Mouse (Mus musculus) heart, embryonic 12.5 days (tissue): ENCODE data around the gene Sdk1. TPM values are rescaled to one million over a fixed set of nuclear protein-coding genes. Genes with fewer than 3 reads are reported as not detected.

Experiments
- ATAC-seq: fragments of 200-750 bp; cut with Nextera tagmentation; 2 replicates; pipeline ENCODE4 v1.8.0; 2017; ENCODE audit warnings: moderate TSS enrichment, moderate library complexity; ENCODE audit not compliant: insufficient number of reproducible peaks, low FRiP score
- H3K27ac ChIP-seq: fragments of 300-500 bp; sonication (generic); 2 replicates; pipeline ENCODE4 v1.5.1; 2016; ENCODE audit warnings: mild to moderate bottlenecking, moderate library complexity; ENCODE audit not compliant: poor library complexity, severe bottlenecking
- H3K27me3 ChIP-seq: fragments of 300-500 bp; sonication (generic); replicated peaks from 2 replicates; pipeline ENCODE4 v1.6.1; 2016; ENCODE audit warnings: mild to moderate bottlenecking, moderate library complexity
- H3K36me3 ChIP-seq: fragments of 300-500 bp; sonication (generic); 2 replicates; pipeline ENCODE4 v1.6.1; 2016; ENCODE audit warnings: mild to moderate bottlenecking, moderate library complexity
- H3K4me1 ChIP-seq: fragments of 300-500 bp; sonication (generic); replicated peaks from 2 replicates; pipeline ENCODE4 v1.6.1; 2016; ENCODE audit warnings: mild to moderate bottlenecking
- H3K4me2 ChIP-seq: fragments of 300-500 bp; sonication (generic); 2 replicates; pipeline ENCODE4 v1.6.1; 2016; ENCODE audit warnings: mild to moderate bottlenecking, moderate library complexity
- H3K4me3 ChIP-seq: fragments of 300-500 bp; sonication (generic); 2 replicates; pipeline ENCODE4 v1.5.1; 2016; ENCODE audit warnings: mild to moderate bottlenecking
- H3K9ac ChIP-seq: fragments of 300-500 bp; sonication (generic); 2 replicates; pipeline ENCODE4 v1.6.1; 2016; ENCODE audit warnings: mild to moderate bottlenecking, moderate library complexity
- H3K9me3 ChIP-seq: fragments of 300-500 bp; sonication (generic); replicated peaks from 2 replicates; pipeline ENCODE4 v1.6.1; 2016; ENCODE audit warnings: mild to moderate bottlenecking, moderate library complexity
- WGBS: fragments of 180-500 bp; shearing (Covaris S2); methylation state at CpG from one replicate; pipeline ENCODE4 v1.1.7; 2016; 5-methylcytosine and 5-hydroxymethylcytosine counted together
- polyA plus RNA-seq: library from polyadenylated mRNA; unstranded; fragments of >200 nt; fragmentation: Nextera tagmentation; extraction: Ambion mirVana; gene quantifications from 2 replicates; pipeline ENCODE4 v1.2.1, GENCODE M21; 2016

The Sdk1 gene
- polyA plus RNA-seq, 1 experiment from 2014 or later = 4.4 TPM

DNA sequence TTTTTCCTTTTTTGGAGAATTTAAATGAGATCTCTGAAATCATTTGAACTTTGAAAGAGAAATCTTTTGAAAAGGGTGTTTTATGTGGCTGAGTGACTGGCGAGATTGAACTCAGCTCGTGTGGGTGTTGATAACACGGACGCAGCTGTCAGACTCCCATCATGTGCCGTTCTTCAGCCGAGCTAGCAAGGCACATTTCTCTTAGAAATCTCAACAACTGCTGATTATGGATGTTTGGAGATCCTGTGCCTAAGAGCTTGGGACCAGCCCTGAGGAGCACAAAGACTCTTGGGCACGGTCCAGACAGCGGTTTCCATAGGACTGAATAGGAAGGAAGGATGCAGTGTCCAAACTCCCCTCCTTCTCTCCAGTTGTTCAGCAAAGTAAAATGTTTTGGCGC lies 648.5 kb downstream of the Sdk1 start:
- no peaks in the 10 kb centered on the region for H3K9me3 ChIP-seq
- H3K27me3 ChIP-seq = no peaks in the 10 kb centered on the region
- H3K4me3 ChIP-seq = no peak overlapping the region
- ATAC-seq = no peak
- no peak overlapping the region for H3K27ac ChIP-seq
- H3K36me3 ChIP-seq = no peaks in the 10 kb centered on the region
- 30% methylated on average over 9 of the region's 9 CpGs for WGBS
- peak overlapping the region; percentile 13; the same call in 1 of the 2 replicates for H3K4me2 ChIP-seq
- H3K9ac ChIP-seq = no peak overlapping the region
- peaks cover 18% of the 10 kb centered on the region for H3K4me1 ChIP-seq

DNA sequence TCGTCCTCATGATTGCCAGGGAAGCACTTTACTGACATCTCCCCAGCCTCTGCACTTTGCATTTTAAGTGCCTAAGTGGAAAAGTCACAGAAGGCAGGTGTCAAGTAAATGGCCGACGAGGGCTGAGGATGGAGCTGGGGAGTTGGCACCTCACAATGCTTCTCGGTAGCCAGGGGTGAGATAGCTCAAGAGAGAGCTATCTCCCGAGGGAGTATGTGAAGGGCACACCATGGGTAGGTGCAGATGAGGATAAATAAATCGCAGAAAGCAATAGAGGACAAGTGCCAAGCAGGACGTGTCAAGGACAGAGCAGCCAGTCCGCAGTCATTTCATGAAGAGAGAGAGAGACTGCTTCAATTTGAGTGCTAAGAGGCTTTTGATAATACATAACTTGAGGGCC lies 655.1 kb downstream of the Sdk1 start:
- peaks cover 4% of the 10 kb centered on the region for H3K9me3 ChIP-seq
- 51% methylated on average over 8 of the region's 8 CpGs for WGBS
- peaks cover 11% of the 10 kb centered on the region; the same call in 1 of the 2 replicates for H3K4me1 ChIP-seq
- H3K4me3 ChIP-seq = no peak overlapping the region
- ATAC-seq = no peak
- H3K27ac ChIP-seq = no peak overlapping the region
- no peak overlapping the region for H3K9ac ChIP-seq
- peaks cover 2% of the 10 kb centered on the region; the same call in 1 of the 2 replicates for H3K36me3 ChIP-seq
- H3K4me2 ChIP-seq = no peak overlapping the region
- H3K27me3 ChIP-seq = no peaks in the 10 kb centered on the region

DNA sequence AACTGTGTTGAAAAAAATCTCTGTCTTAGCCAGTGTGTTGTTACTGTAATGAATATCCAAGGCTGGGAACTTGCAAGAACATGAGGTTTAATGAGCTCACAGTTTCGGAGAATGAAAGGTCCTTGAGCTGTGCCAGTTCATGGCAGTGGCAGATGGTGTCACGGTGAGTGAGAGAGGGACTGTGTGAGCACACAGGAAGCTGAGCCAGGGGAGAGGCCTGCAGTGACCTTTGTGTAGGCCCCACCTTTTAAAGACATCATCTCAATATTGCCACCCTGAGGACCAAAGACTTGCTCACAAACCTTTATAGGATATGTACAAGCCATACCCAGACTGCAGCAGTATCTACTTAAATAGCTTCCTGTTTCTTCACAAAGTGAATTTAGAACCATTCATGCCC lies 656.2 kb downstream of the Sdk1 start:
- peaks cover 2% of the 10 kb centered on the region; the same call in 1 of the 2 replicates for H3K36me3 ChIP-seq
- H3K27ac ChIP-seq = no peak overlapping the region
- no peak overlapping the region for H3K4me3 ChIP-seq
- 63% methylated on average over 2 of the region's 2 CpGs for WGBS
- no peak overlapping the region for H3K9ac ChIP-seq
- peaks cover 15% of the 10 kb centered on the region for H3K4me1 ChIP-seq
- H3K9me3 ChIP-seq = peaks cover 4% of the 10 kb centered on the region
- ATAC-seq = no peak
- no peak overlapping the region for H3K4me2 ChIP-seq
- H3K27me3 ChIP-seq = no peaks in the 10 kb centered on the region

DNA sequence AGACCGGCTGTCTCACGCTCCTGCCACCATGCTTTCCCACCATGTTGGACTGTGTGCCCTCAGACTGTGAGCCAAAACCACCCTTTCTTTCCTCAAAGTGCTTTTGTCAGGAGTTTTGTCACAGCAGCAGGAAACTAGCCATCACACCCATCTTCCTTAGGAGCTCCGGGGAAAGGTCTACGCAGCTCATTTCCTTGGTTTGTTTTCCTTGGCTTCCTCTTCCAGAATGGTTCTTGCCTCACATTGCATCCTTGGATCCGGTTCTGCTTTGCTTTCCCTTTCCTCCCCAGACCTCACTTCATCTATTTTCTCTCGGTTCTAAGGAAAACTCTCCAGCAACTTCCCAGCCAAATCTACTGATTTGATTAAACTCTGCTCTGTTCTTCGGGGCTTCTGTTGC lies 658.5 kb downstream of the Sdk1 start:
- no peak for ATAC-seq
- H3K27ac ChIP-seq = no peak overlapping the region
- no peak overlapping the region for H3K9ac ChIP-seq
- H3K4me2 ChIP-seq = no peak overlapping the region
- H3K36me3 ChIP-seq = peaks cover 2% of the 10 kb centered on the region; the same call in 1 of the 2 replicates
- peaks cover 4% of the 10 kb centered on the region for H3K9me3 ChIP-seq
- no peak overlapping the region for H3K4me3 ChIP-seq
- 69% methylated on average over 7 of the region's 7 CpGs for WGBS
- H3K27me3 ChIP-seq = no peaks in the 10 kb centered on the region
- peaks cover 28% of the 10 kb centered on the region for H3K4me1 ChIP-seq

DNA sequence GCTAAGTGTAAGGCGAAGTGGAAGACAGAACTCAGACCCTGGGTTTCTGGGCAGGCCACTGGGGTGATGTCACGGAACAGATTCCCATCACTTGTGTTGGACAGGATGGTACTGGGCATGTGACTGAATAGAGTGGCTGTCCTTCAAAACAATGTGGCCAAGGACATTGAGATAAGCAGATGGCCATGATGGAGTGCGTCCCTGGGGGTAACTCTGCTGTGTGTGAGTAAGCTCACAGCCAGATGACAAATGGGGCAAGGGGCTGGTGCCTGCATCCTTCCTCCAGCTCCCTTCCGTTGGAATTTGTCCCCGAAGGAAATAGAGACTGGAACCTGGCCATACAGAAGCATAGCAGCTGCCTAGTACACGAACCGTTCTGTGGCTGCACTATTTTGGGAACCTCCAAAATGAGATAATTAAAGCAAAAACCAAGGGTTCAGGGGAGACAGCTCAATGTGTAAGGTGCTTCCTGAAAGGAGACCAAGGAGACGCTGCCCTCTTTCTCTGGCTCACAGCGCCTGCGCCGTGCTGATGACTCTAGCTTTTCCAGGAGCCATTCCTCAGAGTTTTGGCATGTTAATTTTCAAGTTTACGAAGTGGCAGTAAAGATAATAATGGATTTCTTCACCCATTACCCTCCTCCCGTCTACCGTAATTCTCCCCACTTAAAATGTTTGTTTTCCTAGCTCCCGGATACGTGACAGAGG lies 661.4 kb downstream of the Sdk1 start:
- no peaks in the 10 kb centered on the region for H3K27me3 ChIP-seq
- 45% methylated on average over 16 of the region's 16 CpGs for WGBS
- peaks cover 4% of the 10 kb centered on the region for H3K9me3 ChIP-seq
- no peak overlapping the region for H3K9ac ChIP-seq
- H3K4me1 ChIP-seq = peaks cover 25% of the 10 kb centered on the region
- no peak overlapping the region for H3K4me2 ChIP-seq
- no peak overlapping the region for H3K4me3 ChIP-seq
- H3K36me3 ChIP-seq = peaks cover 2% of the 10 kb centered on the region; the same call in 1 of the 2 replicates
- no peak overlapping the region for H3K27ac ChIP-seq
- peak; percentile 36; the same call in 1 of the 2 replicates for ATAC-seq

DNA sequence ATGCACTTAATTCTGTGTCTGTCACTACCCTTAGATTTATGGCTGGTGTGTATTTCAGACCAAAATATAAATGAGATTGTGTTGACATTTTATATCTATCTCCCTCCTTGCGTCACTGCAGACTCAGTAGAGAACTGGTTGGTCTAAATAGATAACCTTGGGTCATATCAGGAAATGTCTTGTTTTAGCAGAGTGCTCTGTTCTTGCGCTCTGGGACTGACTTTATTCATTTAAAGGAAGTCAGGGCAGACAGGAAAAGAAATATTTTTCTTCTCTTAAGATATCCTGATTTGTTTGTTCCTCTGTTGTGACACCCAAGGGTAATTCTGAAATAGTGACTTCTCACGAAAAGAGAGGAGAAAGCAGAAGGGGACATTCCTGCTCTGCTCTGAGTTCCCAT lies 669.2 kb downstream of the Sdk1 start:
- Histone ChIP-seq H3K9ac (no peak overlapping the region), H3K27ac (peak overlapping the region; percentile 15; the same call in 1 of the 2 replicates), H3K36me3 (no peaks in the 10 kb centered on the region), H3K9me3 (no peaks in the 10 kb centered on the region), H3K4me1 (peaks cover 19% of the 10 kb centered on the region), H3K4me3 (no peak overlapping the region), H3K4me2 (no peak overlapping the region), H3K27me3 (0 out of 2 replicates have a peak, but pooled peaks cover 2% of the 10 kb centered on the region)
- ATAC-seq = peak; percentile 58
- WGBS = 36% methylated on average over 3 of the region's 3 CpGs

DNA sequence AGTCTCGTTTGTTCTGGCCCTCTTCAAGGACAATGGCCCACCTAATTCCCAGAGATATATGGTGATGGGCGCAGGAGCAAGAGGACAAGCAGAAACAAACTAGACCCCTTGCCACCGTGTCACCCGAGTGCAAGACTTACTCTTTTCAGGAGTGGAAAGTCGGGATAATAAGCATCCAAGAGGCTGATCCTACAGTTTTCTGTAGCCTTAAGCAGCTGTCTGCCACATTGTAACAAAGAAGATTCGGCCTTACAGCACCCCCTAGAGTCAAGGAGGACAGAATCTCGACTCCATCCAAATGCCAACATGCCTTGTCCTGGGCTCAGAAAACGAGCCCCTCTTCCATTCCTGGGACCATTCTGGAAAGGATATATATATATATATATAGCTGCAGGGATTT lies 669.6 kb downstream of the Sdk1 start:
- H3K27ac ChIP-seq = peak overlapping the region; percentile 15; the same call in 1 of the 2 replicates
- H3K27me3 ChIP-seq = 0 out of 2 replicates have a peak, but pooled peaks cover 2% of the 10 kb centered on the region
- ATAC-seq = no peak
- no peaks in the 10 kb centered on the region for H3K36me3 ChIP-seq
- peaks cover 20% of the 10 kb centered on the region for H3K4me1 ChIP-seq
- no peak overlapping the region for H3K4me3 ChIP-seq
- WGBS = 50% methylated on average over 8 of the region's 8 CpGs
- H3K9me3 ChIP-seq = no peaks in the 10 kb centered on the region
- no peak overlapping the region for H3K9ac ChIP-seq
- H3K4me2 ChIP-seq = no peak overlapping the region

DNA sequence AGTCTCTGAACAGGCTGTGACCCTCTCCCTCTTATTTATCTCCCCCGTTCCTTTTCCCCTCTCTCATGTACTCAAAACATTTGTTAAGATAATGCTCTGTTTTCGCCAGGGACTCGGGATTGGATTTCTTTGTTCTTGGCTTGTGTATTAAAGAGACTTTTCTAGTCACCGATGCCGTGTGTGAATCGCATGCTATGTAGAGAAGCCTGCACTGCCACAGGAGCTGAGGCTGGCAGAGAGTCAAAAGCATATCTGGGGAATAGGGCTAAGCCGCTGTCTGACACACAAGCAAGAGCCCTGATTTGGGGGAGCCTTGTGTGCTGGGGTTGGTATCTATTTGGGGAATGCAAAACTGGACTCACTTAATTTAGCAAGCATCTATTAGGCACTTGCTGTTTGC lies 671.6 kb downstream of the Sdk1 start:
- Histone ChIP-seq H3K27ac (no peak overlapping the region), H3K9me3 (no peaks in the 10 kb centered on the region), H3K4me1 (peaks cover 22% of the 10 kb centered on the region), H3K27me3 (0 out of 2 replicates have a peak, but pooled peaks cover 2% of the 10 kb centered on the region), H3K9ac (no peak overlapping the region), H3K4me3 (no peak overlapping the region), H3K36me3 (no peaks in the 10 kb centered on the region), H3K4me2 (no peak overlapping the region)
- ATAC-seq = no peak
- WGBS = 53% methylated on average over 7 of the region's 7 CpGs

DNA sequence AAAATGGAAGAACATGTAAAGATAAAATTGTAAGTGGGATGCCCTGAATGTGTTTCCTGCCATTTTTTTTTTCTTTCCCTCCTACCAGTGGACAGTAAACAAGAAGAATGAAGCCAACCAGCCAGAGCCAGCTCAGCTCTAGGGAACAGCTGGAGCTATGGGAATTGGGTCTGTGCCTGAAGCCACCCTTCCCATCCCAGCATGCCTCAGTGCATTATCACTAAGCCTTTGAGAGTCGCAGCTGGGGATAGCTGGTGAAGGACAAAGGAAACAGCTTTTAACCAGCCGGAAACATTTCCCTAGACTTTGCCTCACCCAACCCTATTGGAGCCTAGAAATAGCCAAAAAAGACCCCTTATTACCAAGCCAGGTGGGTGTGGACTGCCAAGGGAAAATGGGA lies 675.7 kb downstream of the Sdk1 start:
- Histone ChIP-seq H3K36me3 (no peaks in the 10 kb centered on the region), H3K9me3 (peaks cover 5% of the 10 kb centered on the region; the same call in 1 of the 2 replicates), H3K4me2 (no peak overlapping the region), H3K4me1 (peaks cover 18% of the 10 kb centered on the region), H3K27ac (no peak overlapping the region), H3K27me3 (no peaks in the 10 kb centered on the region), H3K4me3 (no peak overlapping the region), H3K9ac (no peak overlapping the region)
- ATAC-seq = no peak
- 29% methylated on average over 2 of the region's 2 CpGs for WGBS

DNA sequence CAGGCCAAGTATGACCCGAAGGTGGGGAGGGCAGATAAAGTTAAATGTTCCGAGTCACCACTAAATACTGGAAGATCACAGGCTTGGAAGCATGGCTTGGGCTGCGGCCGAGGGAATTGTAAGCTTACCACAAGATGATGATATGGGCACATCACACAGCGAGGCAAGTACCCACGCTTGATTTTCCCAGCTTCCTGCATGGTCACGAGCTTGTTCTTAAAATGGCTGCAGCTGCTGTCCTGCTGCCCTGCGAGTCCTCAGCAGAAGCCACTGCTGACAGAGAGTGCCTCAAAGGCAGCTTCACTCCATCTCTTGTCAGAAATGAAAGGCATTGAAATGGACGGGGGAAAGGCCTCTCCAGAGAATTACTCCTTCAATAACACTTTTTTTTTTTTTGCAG lies 697.7 kb downstream of the Sdk1 start:
- Histone ChIP-seq H3K9ac (no peak overlapping the region), H3K36me3 (peaks cover 6% of the 10 kb centered on the region; the same call in 1 of the 2 replicates), H3K27ac (no peak overlapping the region), H3K4me2 (no peak overlapping the region), H3K9me3 (no peaks in the 10 kb centered on the region), H3K4me3 (no peak overlapping the region), H3K27me3 (no peaks in the 10 kb centered on the region), H3K4me1 (no peaks in the 10 kb centered on the region; the same call in 1 of the 2 replicates)
- ATAC-seq = no peak
- WGBS = 61% methylated on average over 9 of the region's 9 CpGs

DNA sequence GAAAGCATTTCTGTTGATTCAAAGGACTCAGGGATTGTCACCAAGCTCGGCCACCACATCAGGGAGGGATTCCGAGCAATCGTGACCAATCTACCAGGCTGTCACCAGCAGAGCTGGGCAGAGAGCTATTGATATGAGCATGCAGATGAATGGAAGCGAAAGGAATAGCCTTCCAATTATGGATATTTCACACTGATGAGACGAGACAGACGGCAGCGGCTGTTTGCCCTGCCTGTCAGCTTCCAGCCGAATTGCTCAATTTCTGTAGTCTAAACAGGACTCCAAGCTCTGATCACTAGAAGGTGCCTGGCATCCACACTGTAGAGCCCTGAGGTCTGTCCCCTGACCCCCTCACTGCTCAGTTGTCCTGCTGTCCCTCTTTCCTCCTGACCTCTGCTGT lies 699.3 kb downstream of the Sdk1 start:
- H3K27me3 ChIP-seq = no peaks in the 10 kb centered on the region
- no peak overlapping the region for H3K9ac ChIP-seq
- peaks cover 8% of the 10 kb centered on the region; the same call in 1 of the 2 replicates for H3K36me3 ChIP-seq
- no peak overlapping the region for H3K27ac ChIP-seq
- 84% methylated on average over 8 of the region's 8 CpGs for WGBS
- H3K4me3 ChIP-seq = no peak overlapping the region
- H3K4me1 ChIP-seq = no peaks in the 10 kb centered on the region; the same call in 1 of the 2 replicates
- no peak overlapping the region for H3K4me2 ChIP-seq
- H3K9me3 ChIP-seq = no peaks in the 10 kb centered on the region; the same call in 1 of the 2 replicates
- no peak for ATAC-seq
